Mouse (Mus musculus) liver, adult 2 months (tissue): ENCODE measurements around the gene Anapc4. TPM values are rescaled to one million over a fixed set of nuclear protein-coding genes. Genes with fewer than 3 reads are reported as not detected.

Experiments used
- DNase-seq: peaks from one replicate; pipeline ENCODE4 v3.0.0-alpha.2; 2011; ENCODE audit warnings: low read depth, low spot score; ENCODE audit errors: extremely low read depth
- H3K27ac ChIP-seq: fragments of 200-500 bp; replicated peaks from 2 replicates; pipeline ENCODE4 v1.5.1; 2012; ENCODE audit warnings: low read depth, mild to moderate bottlenecking, control low read depth, inconsistent platforms, low read length; ENCODE audit not compliant: insufficient read depth
- H3K27me3 ChIP-seq: fragments of 200-500 bp; 2 replicates; pipeline ENCODE4 v1.6.1; 2012; ENCODE audit warnings: mild to moderate bottlenecking, moderate library complexity, low read length, inconsistent platforms; ENCODE audit not compliant: control insufficient read depth, insufficient read depth
- H3K36me3 ChIP-seq: fragments of 200-500 bp; 2 replicates; pipeline ENCODE4 v1.6.1; 2012; ENCODE audit warnings: low read length, inconsistent platforms; ENCODE audit not compliant: control insufficient read depth, insufficient read depth
- H3K4me1 ChIP-seq: fragments of 200-500 bp; 2 replicates; pipeline ENCODE4 v1.6.1; 2011; ENCODE audit warnings: low read length; ENCODE audit not compliant: control insufficient read depth, insufficient read depth
- H3K4me3 ChIP-seq: fragments of 200-500 bp; 2 replicates; pipeline ENCODE4 v1.5.1; 2011; ENCODE audit warnings: low read depth, mild to moderate bottlenecking, control low read depth, low read length, moderate library complexity; ENCODE audit not compliant: insufficient read depth
- H3K79me2 ChIP-seq: fragments of 200-500 bp; 2 replicates; pipeline ENCODE4 v1.6.1; 2012; ENCODE audit warnings: inconsistent platforms, mild to moderate bottlenecking, low read length, moderate library complexity; ENCODE audit not compliant: control insufficient read depth, insufficient read depth
- H3K9ac ChIP-seq: fragments of 200-500 bp; 2 replicates; pipeline ENCODE4 v1.6.1; 2012; ENCODE audit warnings: low read depth, mild to moderate bottlenecking, control low read depth, inconsistent platforms, low read length
- CTCF ChIP-seq: fragments of 200-500 bp; IDR thresholded peaks from 2 replicates; pipeline ENCODE4 v1.5.1; 2011; ENCODE audit warnings: low read depth, low read length, control low read depth
- POLR2A ChIP-seq: fragments of 200-500 bp; IDR thresholded peaks from 2 replicates; pipeline ENCODE4 v1.6.1; 2011; ENCODE audit warnings: low read length, control low read depth; ENCODE audit not compliant: insufficient read depth; ENCODE audit errors: extremely low read depth
- WGBS: fragments of 180-500 bp; shearing (Covaris S2); methylation state at CpG from one replicate; pipeline ENCODE4 v1.1.7; 2018; 5-methylcytosine and 5-hydroxymethylcytosine counted together
- polyA plus RNA-seq: library from polyadenylated mRNA; depleted of rRNA; stranded (reverse); fragments of >200 nt; gene quantifications from 2 replicates; pipeline ENCODE4 v1.2.3, GENCODE M21; 2012
- total RNA-seq: library from RNA; depleted of rRNA; stranded (reverse); fragments of >200 nt; gene quantifications from 2 replicates; pipeline ENCODE4 v1.2.3, GENCODE M21; 2014

Gene Anapc4
- total and polyA plus RNA-seq, 2 experiments: 5.2 to 33.7 TPM

- Histone ChIP-seq H3K27ac (no peak overlapping the region), H3K9ac (no peak overlapping the region), H3K36me3 (peaks cover 20% of the 10 kb centered on the region), H3K4me1 (no peaks in the 10 kb centered on the region), H3K79me2 (no peaks in the 10 kb centered on the region), H3K4me3 (no peak overlapping the region), H3K27me3 (no peaks in the 10 kb centered on the region)
- 85% methylated on average over 4 of the region's 4 CpGs for WGBS
- TF ChIP-seq POLR2A: no peak
- TF ChIP-seq CTCF: no peak
- DNase-seq: no peak
Measured at GRCm38 (mm10) chr5:52805801-52806200, 28.0 kb upstream of the Anapc4 start.

- Histone ChIP-seq H3K4me1 (no peaks in the 10 kb centered on the region), H3K4me3 (no peak overlapping the region), H3K27me3 (no peaks in the 10 kb centered on the region), H3K79me2 (no peaks in the 10 kb centered on the region), H3K36me3 (peaks cover 20% of the 10 kb centered on the region), H3K9ac (no peak overlapping the region), H3K27ac (no peak overlapping the region)
- TF ChIP-seq CTCF: no peak
- TF ChIP-seq POLR2A: no peak
- 88% methylated on average over 8 of the region's 8 CpGs for WGBS
- DNase-seq: no peak
Measured at GRCm38 (mm10) chr5:52806349-52806748, 27.5 kb upstream of the Anapc4 start.

- TF ChIP-seq CTCF (no peak), POLR2A (no peak)
- H3K36me3 ChIP-seq: peaks cover 20% of the 10 kb centered on the region
- WGBS: 86% methylated on average over 7 of the region's 7 CpGs
- no peaks in the 10 kb centered on the region for H3K4me1 ChIP-seq
- no peaks in the 10 kb centered on the region for H3K79me2 ChIP-seq
- no peaks in the 10 kb centered on the region for H3K27me3 ChIP-seq
- H3K4me3 ChIP-seq: no peak overlapping the region
- no peak overlapping the region for H3K9ac ChIP-seq
- H3K27ac ChIP-seq: no peak overlapping the region
- no peak for DNase-seq
Measured at GRCm38 (mm10) chr5:52807030-52807429, 26.8 kb upstream of the Anapc4 start.

- H3K79me2 ChIP-seq: no peaks in the 10 kb centered on the region
- no peak overlapping the region for H3K4me3 ChIP-seq
- 96% methylated on average over 6 of the region's 6 CpGs for WGBS
- H3K36me3 ChIP-seq: peaks cover 19% of the 10 kb centered on the region
- H3K4me1 ChIP-seq: no peaks in the 10 kb centered on the region
- H3K27ac ChIP-seq: no peak overlapping the region
- DNase-seq: no peak
- TF ChIP-seq POLR2A: no peak
- TF ChIP-seq CTCF: no peak
- H3K27me3 ChIP-seq: no peaks in the 10 kb centered on the region
- H3K9ac ChIP-seq: no peak overlapping the region
Measured at GRCm38 (mm10) chr5:52810446-52810845, 23.4 kb upstream of the Anapc4 start.

GRCm38 (mm10) chr5:52811056-52811455 is 22.8 kb upstream of the Anapc4 start:
- no peak for DNase-seq
- no peaks in the 10 kb centered on the region for H3K4me1 ChIP-seq
- no peak overlapping the region for H3K27ac ChIP-seq
- H3K4me3 ChIP-seq: no peak overlapping the region
- no peak for TF ChIP-seq CTCF
- no peak for TF ChIP-seq POLR2A
- no peaks in the 10 kb centered on the region for H3K79me2 ChIP-seq
- WGBS: 95% methylated on average over 14 of the region's 14 CpGs
- H3K9ac ChIP-seq: no peak overlapping the region
- H3K27me3 ChIP-seq: no peaks in the 10 kb centered on the region
- peaks cover 25% of the 10 kb centered on the region for H3K36me3 ChIP-seq

- Histone ChIP-seq H3K9ac (no peak overlapping the region), H3K4me1 (no peaks in the 10 kb centered on the region), H3K27ac (no peak overlapping the region), H3K4me3 (no peak overlapping the region), H3K36me3 (peaks cover 26% of the 10 kb centered on the region), H3K79me2 (no peaks in the 10 kb centered on the region), H3K27me3 (no peaks in the 10 kb centered on the region)
- WGBS: 97% methylated on average over 10 of the region's 10 CpGs
- DNase-seq: no peak
- TF ChIP-seq POLR2A: no peak
Measured at GRCm38 (mm10) chr5:52812456-52812855, 21.4 kb upstream of the Anapc4 start.
